Mouse (Mus musculus) heart, adult 8-10 months (tissue): ENCODE measurements around the gene Pdxdc1. TPM values are rescaled to one million over a fixed set of nuclear protein-coding genes. Genes with fewer than 3 reads are reported as not detected.
"Not testable (repeated sequence)": the region's sequence is repeated elsewhere in the genome, so short reads cannot be mapped to it uniquely, and the experiment has no call there.

Experiments
- DNase-seq: peaks from one replicate; pipeline ENCODE4 v3.0.0; 2022; ENCODE audit warnings: low spot score
- total RNA-seq, 4 experiments: library from RNA; stranded (reverse); gene quantifications; 2 replicates each; pipeline ENCODE4 v1.2.4; 2022

The Pdxdc1 gene
- total RNA-seq, 4 experiments from 2014 or later = 76.3 to 89.5 (median 80.4) TPM

DNA sequence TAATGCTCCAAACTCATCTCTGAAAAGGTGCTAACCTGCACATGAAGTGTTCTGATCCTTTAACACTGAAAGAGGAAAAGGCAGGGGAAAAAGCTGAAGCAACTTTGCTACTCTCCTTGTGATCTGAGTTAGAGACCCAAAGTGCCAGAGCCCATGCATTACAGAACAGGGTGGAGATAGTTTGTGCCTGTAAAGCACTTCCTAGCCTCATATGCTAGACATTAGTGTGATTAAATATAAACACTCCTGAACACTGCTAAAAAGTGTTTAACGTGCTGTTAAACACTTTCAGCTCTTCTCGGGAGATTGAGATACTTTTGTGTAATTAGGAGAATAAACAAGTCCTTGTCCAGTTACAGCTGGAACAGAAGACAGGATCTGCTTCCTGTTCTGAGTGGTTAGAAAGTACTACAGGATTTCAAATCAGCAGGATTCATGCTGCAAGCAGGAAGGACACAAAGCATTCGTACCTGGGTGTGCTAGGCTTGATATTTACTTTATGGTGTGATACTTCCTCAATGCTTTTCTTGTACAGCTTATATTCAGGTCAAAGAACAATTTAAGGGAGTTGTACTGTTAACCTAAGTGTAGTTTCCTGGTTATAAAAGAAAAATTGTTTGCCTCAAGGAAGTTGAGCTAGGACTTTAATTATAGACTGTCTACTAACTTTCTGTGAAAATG, 19.7 kb downstream of the Pdxdc1 start:
- DNase-seq = no peak

DNA sequence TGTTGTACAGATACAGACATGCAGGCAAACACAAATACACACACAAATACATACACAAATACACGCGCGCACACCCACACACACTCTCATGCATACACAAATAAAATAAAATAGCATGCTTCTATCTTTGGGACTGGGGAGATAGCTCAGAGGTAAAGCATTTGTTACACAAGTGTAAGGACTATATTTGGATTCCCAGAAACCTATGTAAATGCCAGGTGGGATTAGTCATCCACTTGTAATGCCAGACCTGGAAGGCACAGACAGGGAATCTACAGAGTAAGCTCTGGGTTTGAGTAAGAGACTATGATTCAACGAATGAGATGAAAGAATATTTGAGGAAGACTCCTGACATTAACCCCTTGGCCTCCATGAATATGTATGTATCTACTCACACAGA, 27.4 kb downstream of the Pdxdc1 start:
- DNase-seq = no peak

DNA sequence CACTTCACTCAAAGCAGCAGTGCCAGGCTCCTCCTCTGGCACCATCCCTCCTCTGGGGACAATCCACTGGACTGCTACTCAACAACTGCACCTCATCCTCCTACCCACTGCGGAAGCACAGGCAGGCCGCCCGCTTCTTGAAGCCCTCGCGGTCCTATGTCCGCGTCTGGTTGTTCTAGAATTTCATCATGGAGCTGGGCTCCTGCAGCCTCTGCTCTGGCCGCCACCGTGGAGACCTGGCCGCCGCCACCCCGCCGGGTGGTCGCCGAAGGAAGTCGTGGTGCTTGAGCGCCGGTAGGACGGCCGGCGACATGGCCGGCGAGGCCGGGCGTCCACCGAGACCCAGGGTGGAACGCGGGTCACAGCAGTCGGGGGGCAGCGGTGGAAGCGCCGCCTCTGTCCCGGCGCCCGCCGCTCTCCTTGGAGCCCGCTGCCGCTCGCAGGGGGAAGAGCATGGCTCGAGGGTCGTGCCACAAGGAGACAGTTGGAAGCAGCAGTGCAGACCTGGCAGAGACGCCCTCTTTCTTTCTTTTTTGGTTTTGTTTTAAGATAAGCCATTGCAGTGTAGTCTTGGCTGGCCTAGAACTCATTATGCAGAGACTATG, 34.9 kb downstream of the Pdxdc1 start:
- DNase-seq = no peak

DNA sequence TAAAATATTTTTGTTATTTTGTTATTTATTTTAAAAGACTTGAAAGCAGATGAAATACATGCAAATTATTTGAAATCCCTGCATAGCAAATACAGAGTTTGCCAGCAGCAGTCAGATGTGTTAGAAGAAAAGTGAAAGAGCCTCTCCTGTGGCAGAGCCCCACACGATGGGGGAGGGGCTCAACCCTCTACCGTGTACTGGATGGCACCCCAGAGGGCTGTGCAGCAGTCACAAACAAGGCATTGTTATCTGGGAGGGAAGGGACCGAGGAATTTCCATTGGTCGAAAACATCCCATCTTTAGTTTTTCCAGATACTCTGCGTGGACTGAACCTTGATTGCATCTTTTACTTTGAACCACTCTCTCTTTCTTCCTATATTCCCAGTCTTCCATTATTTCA, 35.5 kb downstream of the Pdxdc1 start:
- not testable (repeated sequence) for DNase-seq

DNA sequence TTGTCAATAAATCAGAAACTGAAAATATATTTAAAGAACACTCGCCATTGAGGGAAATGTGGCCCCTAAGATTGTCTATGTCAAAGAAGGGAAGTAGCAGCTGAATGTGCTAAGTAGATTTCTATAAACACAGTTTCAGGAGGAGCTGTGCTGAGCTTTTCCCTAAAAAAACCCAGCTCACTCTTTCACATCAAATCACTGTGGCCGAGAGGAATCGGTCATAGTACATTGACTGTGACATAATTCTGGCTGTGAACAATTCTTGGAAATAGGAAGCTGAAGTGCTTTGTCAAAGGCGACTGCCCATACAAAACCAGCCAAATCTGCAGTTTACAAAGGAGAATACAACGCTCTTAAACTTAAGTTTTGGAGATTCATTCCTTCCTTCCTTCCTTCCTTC, 36.3 kb downstream of the Pdxdc1 start:
- DNase-seq = no peak

DNA sequence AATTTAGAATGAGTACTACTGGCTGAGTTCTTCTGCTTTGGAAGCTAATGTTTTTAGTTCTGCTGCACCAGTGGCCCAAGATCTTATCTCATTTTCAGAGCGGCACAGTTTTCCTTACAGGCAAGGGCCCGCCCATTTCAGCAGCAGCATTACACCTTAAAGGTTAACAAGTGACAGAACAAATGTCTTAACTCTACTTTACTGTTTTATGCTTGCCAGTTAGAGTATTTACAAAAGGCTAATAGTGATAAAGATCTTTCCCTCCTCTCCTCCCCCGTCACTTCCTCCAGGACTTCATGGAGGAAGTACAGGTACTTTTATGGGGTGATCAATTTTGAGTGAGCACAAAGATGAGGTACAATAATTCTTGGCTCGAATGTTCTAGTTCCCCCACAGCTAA, 36.9 kb downstream of the Pdxdc1 start:
- DNase-seq = no peak

DNA sequence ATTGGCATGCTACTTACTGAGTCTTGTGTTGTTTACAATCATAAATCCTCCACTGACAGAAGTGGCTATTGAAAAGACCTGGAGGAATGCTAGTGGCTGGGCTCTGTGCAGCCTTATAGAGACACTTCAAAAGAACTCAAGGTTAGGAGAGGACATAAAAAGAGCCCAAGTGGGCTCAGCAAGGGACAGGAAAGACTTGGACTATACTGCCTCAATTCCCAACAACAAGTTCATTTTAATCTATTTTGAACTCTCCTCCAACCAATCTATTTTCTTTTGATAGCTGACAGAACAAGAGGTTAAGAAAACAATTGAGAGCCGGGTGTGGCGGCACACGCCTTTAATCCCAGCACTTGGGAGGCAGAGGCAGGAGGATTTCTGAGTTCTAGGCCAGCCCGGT, 49.0 kb downstream of the Pdxdc1 start:
- DNase-seq = no peak

DNA sequence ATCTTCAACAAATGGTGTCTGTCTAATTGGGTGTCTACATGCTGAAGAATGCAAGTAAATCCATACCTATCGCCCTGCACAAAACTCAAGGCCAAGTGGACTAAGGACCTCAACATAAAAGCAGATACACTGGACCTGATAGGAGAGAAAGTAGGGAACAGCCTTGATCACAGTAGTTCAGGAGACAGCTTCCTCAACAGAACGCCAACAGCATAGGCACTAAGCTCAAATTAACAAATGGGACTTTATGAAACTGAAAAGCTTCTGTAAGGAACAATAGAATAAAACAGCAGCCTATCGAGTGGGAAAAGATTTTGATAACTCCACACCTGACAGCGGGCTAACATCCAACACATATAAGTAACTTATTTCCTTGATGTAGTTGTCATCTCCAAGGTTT, 51.5 kb downstream of the Pdxdc1 start:
- DNase-seq = no peak

DNA sequence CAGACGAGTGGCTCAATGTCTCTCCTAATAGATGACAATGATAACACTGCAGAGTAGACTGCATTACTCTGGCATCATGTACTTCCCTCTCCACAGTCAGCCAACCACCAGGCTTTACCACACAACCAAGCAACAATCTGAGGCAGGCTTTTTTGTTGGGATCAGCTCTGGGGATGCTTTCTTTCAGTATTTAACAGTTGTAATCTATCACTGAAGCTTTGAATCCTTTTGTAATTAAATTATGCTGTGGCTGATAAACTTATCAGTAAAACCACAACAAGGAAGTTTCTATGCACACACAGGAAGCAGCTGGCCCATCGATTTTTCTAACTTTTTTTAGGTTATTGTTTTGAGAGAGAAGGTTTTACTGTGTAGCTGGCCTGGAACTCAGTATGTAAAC, 54.6 kb downstream of the Pdxdc1 start:
- peak; percentile 10 for DNase-seq

DNA sequence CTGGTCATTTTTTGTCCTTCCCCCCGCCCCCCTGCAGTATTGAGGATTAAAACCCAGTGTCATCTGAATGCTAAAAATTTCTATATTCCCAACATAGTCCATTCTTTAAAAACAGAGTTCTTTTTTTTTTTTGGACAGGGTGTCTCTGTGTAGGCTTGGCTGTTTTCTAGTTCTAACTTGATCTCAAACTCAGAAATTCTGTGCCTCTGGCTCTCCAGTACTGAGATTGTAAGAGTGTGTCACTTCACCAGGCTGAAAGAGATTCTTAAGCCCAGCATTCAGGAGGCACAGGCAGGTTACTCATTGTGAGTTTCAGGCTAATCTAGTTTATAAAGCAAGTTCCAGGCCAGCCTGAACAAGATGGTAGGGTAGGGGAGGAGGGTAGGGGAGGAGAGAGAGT, 56.3 kb downstream of the Pdxdc1 start:
- no peak for DNase-seq

DNA sequence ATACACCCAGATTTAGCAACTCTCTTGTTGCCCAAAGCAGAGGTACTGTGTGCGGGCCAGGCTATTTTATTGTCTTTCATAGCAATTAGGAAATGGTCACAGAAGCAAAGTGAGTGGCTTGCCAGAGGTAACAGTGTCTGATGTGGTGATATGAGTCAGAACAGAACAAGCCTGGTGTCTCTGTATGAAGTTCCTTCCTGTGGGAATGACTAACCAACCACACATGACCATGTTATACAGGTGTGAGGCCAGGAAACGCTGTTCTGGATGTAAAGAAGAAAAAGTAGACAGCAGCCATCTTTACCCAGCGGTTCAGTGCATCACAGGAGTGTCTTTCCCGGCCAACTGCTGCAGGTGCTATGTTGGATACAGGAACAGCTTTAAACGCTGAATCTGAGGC, 57.9 kb downstream of the Pdxdc1 start:
- DNase-seq = no peak

DNA sequence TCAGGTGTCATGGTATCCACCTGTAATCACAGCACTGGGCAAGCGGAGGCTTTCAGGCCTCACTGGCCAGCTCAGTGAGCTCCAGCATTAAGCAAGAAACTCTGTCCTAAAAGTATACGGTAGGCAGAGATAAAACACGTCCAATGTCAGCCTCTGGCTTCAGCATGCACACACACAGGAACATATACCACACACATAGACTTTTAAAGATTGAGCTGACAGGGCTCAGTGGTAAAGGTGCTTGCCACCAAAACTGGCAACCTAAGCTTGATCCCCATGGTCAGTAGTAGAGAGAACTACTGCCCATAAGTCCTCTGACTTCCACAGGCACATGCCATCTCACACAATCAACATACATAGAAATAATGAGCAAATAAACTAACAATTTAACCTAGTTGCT, 62.0 kb downstream of the Pdxdc1 start:
- no peak for DNase-seq

DNA sequence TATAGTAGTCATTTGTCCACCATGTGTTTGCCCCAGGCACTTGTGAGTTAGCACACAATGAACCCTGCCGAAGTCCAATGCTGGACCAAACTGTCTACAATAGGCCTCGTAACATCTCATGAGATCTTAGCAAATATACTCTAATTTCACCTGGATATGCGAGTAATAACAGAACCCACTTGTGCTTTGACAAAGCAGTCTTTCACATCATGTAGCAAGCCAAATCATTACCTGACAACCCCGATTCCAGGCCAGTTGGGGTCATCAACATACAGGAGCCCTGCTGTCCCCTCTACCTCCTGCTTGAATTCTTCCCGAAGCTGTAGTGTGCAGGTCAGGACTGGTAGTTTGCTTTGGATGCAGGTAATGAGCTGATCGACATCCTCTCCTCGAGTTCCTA, 62.9 kb downstream of the Pdxdc1 start:
- DNase-seq = no peak

DNA sequence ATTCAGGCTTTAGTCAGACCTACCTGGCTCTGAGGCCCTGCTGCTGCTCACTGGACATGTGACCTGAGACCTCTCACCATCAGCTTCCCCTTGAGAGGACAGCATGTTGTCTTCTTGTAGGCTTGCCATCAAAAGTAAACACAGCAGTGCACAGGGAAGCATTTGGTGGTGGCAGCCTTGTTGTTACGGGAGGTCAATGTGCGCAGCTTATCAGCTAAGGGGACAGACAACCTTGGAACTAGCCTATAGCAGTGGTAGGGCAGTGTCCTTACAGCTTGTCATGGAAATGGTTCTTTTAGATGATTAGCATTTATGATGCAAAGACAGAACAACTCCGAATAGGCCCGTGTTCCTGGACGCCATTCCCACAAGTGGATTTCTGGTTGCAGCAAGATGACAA, 68.5 kb downstream of the Pdxdc1 start:
- no peak for DNase-seq

DNA sequence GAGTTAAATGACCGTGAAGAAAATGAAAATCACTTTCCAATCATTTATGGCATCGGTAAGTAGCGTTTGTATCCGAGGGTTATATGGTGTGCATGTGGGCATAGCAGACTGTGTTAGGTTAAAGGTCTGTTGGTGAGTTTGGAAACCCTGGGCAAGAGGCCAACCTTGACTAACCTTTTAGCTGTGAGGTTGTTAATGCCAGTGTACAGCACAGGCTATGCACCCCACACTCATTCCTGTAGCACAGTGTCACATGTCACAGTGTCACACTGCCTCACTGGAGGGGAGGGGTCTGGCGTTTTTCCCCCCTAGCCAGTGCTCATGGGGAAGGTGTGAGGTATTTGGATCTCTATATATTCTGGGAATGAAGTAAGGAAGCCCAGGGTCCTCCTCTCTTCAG, 71.3 kb downstream of the Pdxdc1 start:
- DNase-seq = no peak

DNA sequence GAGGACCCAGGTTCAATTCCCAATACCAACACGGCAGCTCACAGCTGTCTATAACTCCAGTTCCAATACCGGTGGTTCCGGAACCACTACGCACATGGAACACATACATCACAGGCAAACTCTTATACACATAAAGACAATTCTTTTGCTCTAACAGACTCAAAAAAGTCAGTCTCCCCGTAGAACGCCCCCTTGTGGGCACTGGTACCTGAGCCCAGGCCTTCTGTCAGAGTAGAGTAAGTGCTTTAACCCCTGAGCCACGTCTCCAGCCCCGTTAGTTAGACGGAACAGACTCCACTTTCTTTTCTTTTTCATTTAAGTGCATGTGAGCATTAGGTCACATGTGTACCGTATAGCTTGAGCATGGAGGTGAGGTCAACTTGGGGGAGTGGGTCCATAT, 72.5 kb downstream of the Pdxdc1 start:
- no peak for DNase-seq

DNA sequence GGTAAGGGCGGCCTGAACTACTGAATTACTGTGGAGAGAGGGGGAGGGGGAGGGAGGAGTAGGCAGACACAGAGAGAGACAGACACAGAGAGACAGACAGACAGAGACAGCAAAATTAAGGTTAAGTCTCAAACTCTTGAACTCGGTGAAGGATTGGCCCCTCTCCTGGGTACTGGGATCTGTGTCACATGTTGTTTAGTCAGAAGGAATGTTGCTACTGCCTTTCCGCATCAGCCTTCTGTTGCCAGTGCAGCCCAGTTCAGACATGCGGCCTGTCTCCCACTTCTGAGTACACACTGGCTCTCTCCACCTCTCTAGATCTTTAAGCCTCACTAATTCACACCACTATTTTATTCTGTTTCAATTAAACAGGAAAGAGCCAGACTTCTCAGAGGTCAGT, 76.4 kb downstream of the Pdxdc1 start:
- no peak for DNase-seq

DNA sequence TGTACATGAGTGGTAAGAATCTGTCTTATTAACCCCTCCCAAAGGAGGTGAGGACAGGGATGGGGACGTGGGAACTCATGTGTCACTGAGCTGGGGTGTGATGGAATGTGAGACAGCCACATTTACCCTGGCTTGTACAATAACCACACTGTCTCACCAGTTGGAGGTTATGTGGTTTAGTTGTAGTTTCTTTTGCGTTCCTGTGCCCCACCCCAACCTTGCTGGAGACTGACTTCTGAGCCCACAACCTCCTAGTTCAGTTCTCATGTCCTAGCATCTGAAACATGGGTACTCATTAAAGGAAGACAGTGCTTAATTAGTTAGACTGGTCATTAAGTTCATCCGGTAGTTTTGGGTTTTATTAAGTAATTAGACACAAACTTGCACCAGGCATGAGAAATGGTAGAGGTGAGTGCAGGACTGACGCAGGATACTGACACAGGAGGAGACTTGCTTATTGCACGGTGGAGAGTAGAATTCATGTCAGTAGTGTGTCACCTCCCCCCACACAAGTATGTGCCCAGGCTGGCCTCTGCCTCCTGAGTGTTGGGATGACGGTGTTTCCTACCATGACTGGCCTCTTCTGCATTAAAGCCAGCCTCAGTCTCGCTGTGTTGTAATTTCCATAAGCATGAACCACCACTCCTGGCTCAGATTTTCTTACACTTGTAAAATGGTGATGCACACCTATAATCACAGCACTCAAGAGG, 77.0 kb downstream of the Pdxdc1 start:
- DNase-seq = no peak

DNA sequence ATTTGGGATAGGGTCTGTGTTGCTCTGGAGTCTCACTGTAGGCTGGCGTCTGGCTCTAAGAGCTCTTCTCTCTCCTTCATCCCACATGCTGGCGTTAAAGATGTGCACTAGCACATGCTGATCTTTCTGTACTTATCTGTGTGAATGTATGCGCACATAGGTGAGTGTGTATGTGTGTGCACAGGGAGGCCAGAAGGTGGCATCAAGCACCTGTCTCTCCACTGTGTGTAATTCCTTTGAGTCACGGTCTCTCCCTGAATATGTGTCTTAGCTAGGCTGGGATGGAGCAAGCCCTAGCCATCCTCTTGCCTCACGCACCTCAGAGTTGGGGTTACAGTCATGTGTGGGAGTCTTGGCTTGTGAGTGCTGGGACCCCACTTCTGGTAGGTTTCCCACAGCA, 82.2 kb downstream of the Pdxdc1 start:
- no peak for DNase-seq

DNA sequence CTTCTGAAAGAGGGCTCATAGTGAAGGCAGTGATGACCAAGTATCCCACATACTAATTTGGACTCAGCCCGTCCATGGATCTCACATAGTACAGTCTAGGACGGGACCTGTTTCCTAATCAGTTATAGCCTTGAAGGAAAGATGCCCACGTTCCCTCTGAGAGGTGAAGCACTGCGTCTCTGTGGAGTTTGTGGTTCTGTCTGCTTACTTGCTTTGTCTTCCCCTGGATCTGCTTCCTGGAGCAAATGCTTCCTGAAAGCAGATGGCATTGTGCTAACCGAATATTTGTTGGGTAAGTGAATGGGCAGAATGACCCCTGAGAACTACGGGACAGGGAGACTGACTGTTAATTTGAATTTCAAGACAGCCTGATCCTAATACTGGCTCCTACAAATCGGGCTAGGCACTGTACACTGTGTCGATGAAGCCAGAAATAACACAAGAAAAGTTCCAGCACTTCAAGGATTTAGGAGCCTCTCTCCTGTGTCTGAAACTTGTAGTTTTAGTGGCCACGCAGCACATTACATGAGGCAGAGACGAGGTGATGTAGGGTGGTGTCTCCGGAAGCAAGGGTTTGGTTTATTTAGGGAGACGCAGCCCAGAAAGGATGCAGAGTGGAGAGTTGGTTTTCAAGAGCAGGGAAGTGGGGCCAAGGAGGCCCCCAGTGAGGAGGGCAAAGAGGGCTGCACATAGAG, 83.0 kb downstream of the Pdxdc1 start:
- no peak for DNase-seq

DNA sequence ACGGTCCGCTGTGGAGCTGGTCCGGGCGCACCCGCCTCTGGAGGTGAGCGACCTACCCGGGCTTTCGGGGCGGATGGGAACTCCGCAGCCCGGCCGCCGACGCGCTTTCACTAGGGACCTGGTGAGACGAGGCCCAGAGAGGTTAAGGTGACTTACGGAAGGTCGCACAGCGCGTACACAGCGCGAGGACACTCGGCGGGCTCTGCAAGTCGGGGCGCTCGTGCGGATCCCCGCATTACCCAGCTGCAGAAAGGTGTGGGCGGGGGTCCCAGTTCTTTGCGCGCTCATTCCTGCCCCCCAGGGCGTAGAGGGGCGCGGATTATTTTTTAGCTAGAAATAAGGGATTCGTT, 83.6 kb downstream of the Pdxdc1 start:
- DNase-seq = no peak

DNA sequence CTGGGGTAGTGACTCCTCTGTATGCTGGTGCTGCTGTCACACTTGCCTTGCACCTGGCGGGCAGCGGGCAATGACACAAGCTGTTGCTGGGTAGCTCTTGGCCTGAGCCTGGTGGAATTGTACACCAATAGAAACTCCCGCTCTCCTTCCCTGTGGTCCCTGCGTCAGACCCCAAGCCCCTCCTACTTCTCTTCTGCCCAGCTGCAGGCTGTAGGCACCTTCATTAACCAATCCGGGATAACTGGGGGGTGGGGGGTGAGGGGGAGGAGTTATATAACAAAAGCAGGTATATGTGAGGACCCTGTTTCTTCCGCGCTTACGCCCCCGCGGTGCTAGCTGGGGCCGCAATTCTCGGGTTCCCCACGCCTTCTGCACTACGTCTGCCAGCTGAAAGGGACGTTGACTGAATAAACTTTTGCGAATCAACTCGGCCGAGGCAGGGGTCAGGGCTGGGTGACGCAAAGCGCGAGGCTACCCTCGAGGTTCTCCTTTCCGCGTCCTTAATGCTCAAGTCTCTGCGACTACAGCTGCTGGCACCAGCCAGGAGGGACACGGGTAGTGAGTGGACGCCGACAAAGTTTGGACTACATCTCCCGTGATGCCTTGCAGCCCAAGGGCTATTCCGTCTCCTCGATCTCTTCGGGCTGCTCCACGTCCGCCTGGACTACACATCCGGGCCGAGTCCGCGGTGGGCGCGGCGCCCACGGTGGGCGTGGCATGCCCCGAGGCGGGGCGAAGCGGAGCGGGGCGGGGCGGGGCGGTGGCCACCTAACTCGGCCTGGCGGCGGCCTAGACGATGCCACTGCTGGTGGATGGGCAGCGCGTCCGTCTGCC, 84.2 kb downstream of the Pdxdc1 start, which contains the start of gene Ntan1:
Gene Ntan1, plus strand, starts transcription at position 286 of the 834 bp plus-strand sequence.
- DNase-seq = peak; percentile 95
